Mouse (Mus musculus) hindbrain, embryonic 14.5 days (tissue): ENCODE measurements around the gene 6820408C15Rik. TPM values are rescaled to one million over a fixed set of nuclear protein-coding genes. Genes with fewer than 3 reads are reported as not detected.

Source experiments
- ATAC-seq: fragments of 200-750 bp; cut with Nextera tagmentation; 2 replicates; pipeline ENCODE4 v1.8.0; 2017; ENCODE audit warnings: moderate number of reproducible peaks, mild to moderate bottlenecking, moderate TSS enrichment, moderate library complexity; ENCODE audit not compliant: low FRiP score
- DNase-seq: peaks from one replicate; pipeline ENCODE4 v3.0.0-alpha.2; 2015; ENCODE audit warnings: low spot score
- H3K27ac ChIP-seq: fragments of 300-500 bp; sonication (generic); 2 replicates; pipeline ENCODE4 v1.5.1; 2014; ENCODE audit warnings: mild to moderate bottlenecking, moderate library complexity
- H3K27me3 ChIP-seq: fragments of 300-500 bp; sonication (generic); 2 replicates; pipeline ENCODE4 v1.6.1; 2014; ENCODE audit warnings: mild to moderate bottlenecking, low read length, mixed read lengths; ENCODE audit not compliant: control insufficient read depth, insufficient read depth
- H3K36me3 ChIP-seq: fragments of 300-500 bp; sonication (generic); replicated peaks from 2 replicates; pipeline ENCODE4 v1.6.1; 2014; ENCODE audit not compliant: control insufficient read depth, insufficient read depth
- H3K4me1 ChIP-seq: fragments of 300-500 bp; sonication (generic); replicated peaks from 2 replicates; pipeline ENCODE4 v1.6.1; 2014; ENCODE audit warnings: antibody characterized with exemption, low read length, mixed read lengths; ENCODE audit not compliant: control insufficient read depth, insufficient read depth
- H3K4me2 ChIP-seq: fragments of 300-500 bp; sonication (generic); replicated peaks from 2 replicates; pipeline ENCODE4 v1.6.1; 2014; ENCODE audit warnings: mild to moderate bottlenecking, moderate library complexity
- H3K4me3 ChIP-seq: fragments of 300-500 bp; sonication (generic); replicated peaks from 2 replicates; pipeline ENCODE4 v1.5.1; 2014; ENCODE audit warnings: mild to moderate bottlenecking, low read length
- H3K9ac ChIP-seq: fragments of 300-500 bp; sonication (generic); 2 replicates; pipeline ENCODE4 v1.6.1; 2014
- H3K9me3 ChIP-seq: fragments of 300-500 bp; sonication (generic); 2 replicates; pipeline ENCODE4 v1.6.1; 2016; ENCODE audit warnings: low read length; ENCODE audit not compliant: control insufficient read depth
- WGBS: fragments of 180-500 bp; shearing (Covaris S2); extraction: QIAGEN DNeasy Blood & Tissue Kit; methylation state at CpG from one replicate; pipeline ENCODE4 v1.1.7; 2014; 5-methylcytosine and 5-hydroxymethylcytosine counted together
- polyA plus RNA-seq: library from polyadenylated mRNA; unstranded; fragments of >200 nt; fragmentation: Nextera tagmentation; extraction: Ambion mirVana; gene quantifications from 2 replicates; pipeline ENCODE4 v1.2.1, GENCODE M21; 2014

The 6820408C15Rik gene
- 2.5 and 3.8 TPM in 2 replicates for polyA plus RNA-seq

DNA sequence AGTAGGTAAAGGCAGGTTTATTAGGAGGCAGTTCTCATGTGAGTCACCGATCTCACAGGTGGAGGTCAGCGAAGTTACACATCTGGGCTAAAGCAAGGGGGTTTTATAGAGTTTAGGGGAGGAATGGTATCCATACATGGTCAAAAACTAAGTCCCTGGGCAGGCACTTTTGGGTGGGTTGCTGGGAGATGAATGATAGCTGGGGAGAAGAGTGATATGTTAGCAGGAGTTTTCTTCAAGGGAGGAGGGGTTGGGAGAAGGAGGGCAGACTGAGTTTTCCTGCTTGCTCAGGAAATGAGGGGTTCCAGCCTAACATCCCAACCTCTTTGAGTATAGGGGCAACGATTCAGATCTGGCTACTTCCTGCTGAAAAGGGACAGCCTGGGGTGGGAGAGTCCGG is at the start of gene 6820408C15Rik:
6820408C15Rik (plus strand) TSS at position 301 of the 400 bp plus-strand sequence.
- Histone ChIP-seq H3K36me3 (no peaks in the 10 kb centered on the region), H3K4me2 (peak within 1 kb of the TSS; percentile 98), H3K4me3 (peak within 1 kb of the TSS; percentile 90), H3K27ac (peak within 1 kb of the TSS; percentile 92), H3K27me3 (no peaks in the 10 kb centered on the region), H3K9ac (peak within 1 kb of the TSS; percentile 86), H3K4me1 (peaks cover 31% of the 10 kb centered on the region), H3K9me3 (peaks cover 4% of the 10 kb centered on the region; the same call in 1 of the 2 replicates)
- WGBS, result 35% methylated on average over 4 of the region's 4 CpGs
- ATAC-seq, result no peak
- DNase-seq, result no peak

- ATAC-seq (no peak), DNase-seq (no peak)
- H3K27ac ChIP-seq, result no peak overlapping the region
- no peak overlapping the region for H3K4me3 ChIP-seq
- no peaks in the 10 kb centered on the region for H3K36me3 ChIP-seq
- H3K9ac ChIP-seq, result no peak overlapping the region
- H3K4me2 ChIP-seq, result no peak overlapping the region
- 95% methylated on average over 5 of the region's 5 CpGs for WGBS
- no peaks in the 10 kb centered on the region for H3K27me3 ChIP-seq
- no peaks in the 10 kb centered on the region for H3K9me3 ChIP-seq
- H3K4me1 ChIP-seq, result no peaks in the 10 kb centered on the region
Measured at GRCm38 (mm10) chr2:152367917-152368316, 47.5 kb upstream of the 6820408C15Rik start.

DNA sequence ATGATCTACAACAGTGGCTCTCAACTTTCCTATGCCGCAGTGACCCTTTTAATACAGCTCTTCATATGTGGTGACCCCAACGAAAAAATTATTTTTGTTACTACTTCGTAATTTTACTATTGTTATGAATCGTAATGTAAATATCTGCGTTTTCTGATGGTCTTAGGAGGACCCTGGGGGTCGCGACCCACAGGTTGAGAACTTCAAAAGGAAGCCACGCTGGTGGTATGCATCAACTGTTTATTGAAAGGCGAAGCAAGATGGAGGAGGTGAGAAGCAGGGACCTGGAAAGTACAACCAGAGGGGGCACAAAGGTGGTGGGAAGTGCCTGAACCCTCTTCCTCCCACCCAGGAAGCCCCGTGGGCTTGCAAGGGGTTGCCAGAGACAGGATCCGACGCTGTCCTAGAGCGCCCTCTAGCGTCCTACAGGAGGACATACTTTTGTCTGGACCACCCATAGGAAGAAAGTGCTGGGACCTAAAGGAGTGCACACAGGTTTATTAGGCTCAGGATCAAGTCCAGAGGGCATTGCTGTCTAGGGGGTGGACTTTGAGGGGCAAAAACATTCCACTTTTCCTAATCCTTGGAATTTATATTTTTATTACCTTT is 46.8 kb upstream of the 6820408C15Rik start:
- Histone ChIP-seq H3K27ac (no peak overlapping the region), H3K4me2 (no peak overlapping the region), H3K9me3 (no peaks in the 10 kb centered on the region), H3K9ac (no peak overlapping the region), H3K4me1 (no peaks in the 10 kb centered on the region), H3K27me3 (no peaks in the 10 kb centered on the region), H3K36me3 (no peaks in the 10 kb centered on the region), H3K4me3 (no peak overlapping the region)
- DNase-seq, result peak; percentile 73
- ATAC-seq, result peak; percentile 32; the same call in 1 of the 2 replicates
- WGBS, result 29% methylated on average over 14 of the region's 14 CpGs

GRCm38 (mm10) chr2:152372104-152372503 is 43.3 kb upstream of the 6820408C15Rik start:
- Histone ChIP-seq H3K4me1 (peaks cover 19% of the 10 kb centered on the region), H3K4me2 (no peak overlapping the region), H3K9ac (no peak overlapping the region), H3K27ac (no peak overlapping the region), H3K4me3 (no peak overlapping the region), H3K27me3 (no peaks in the 10 kb centered on the region), H3K36me3 (no peaks in the 10 kb centered on the region), H3K9me3 (no peaks in the 10 kb centered on the region)
- DNase-seq, result no peak
- no peak for ATAC-seq
- WGBS, result 83% methylated on average over 7 of the region's 7 CpGs

DNA sequence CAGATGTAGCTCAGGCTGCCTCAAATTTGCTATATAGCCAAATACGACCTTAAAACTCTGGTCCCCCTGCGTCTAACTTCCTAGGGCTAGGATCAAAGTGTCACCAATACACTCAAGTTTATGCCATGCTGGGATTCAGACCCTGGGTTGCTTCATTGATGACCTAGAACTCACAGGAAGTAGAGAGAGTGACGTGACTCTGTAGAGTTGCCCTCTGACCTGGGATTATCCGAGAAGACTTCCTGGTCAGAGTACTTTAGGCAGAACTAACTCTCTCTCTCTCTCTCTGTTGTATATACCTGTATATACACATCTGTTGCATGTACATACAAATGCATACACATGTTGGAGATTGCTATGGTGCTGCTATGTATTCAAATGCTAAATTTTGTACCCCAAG is 42.7 kb upstream of the 6820408C15Rik start:
- no peak overlapping the region for H3K4me3 ChIP-seq
- no peaks in the 10 kb centered on the region for H3K36me3 ChIP-seq
- no peak for DNase-seq
- H3K27ac ChIP-seq, result no peak overlapping the region
- no peak for ATAC-seq
- no peaks in the 10 kb centered on the region for H3K27me3 ChIP-seq
- H3K9ac ChIP-seq, result no peak overlapping the region
- no peaks in the 10 kb centered on the region for H3K9me3 ChIP-seq
- WGBS, result 69% methylated on average over 4 of the region's 4 CpGs
- H3K4me1 ChIP-seq, result peaks cover 19% of the 10 kb centered on the region
- no peak overlapping the region for H3K4me2 ChIP-seq

GRCm38 (mm10) chr2:152373547-152373946 is 41.8 kb upstream of the 6820408C15Rik start:
- Histone ChIP-seq H3K27me3 (no peaks in the 10 kb centered on the region), H3K9me3 (no peaks in the 10 kb centered on the region), H3K27ac (no peak overlapping the region), H3K4me1 (peaks cover 19% of the 10 kb centered on the region), H3K9ac (no peak overlapping the region), H3K4me3 (no peak overlapping the region), H3K4me2 (no peak overlapping the region), H3K36me3 (no peaks in the 10 kb centered on the region)
- DNase-seq, result no peak
- 80% methylated on average over 9 of the region's 9 CpGs for WGBS
- no peak for ATAC-seq

DNA sequence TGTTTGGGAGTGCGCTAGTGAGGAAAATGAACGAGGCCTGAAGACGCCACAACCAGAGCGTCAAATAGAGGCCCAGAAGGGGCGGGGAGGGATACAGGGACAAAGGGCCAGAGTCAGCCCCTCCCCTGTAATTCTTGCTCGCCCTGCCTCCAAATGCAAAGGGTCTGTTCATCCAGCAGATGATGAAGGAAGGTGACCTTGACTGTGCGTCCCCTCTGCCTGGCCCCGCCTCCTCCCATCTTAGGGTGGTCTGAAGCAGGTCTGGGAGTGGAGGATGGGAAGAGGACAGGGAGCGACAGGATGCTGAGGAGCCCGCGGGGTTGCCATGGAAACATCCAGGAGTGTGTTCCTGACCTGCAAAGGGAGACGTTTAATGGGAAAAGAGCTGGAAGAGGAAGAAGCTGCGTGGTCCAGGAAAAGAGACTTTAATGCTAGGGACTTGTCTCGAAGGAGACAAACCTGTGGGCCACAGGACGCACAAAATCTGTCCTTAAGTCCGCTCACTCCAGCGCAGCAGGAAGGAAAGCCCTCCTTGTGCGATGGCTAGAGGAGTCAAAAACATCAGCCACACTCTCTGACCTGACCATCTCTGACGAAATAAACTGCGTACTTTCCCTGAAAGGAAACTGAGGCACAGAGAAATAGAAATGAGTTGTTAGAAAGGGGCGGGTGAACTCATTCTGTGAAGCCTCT is 39.6 kb upstream of the 6820408C15Rik start:
- 2% methylated on average over 21 of the region's 21 CpGs for WGBS
- H3K4me3 ChIP-seq, result peak overlapping the region; percentile 37
- H3K9ac ChIP-seq, result peak overlapping the region; percentile 61
- peak overlapping the region; percentile 94 for H3K27ac ChIP-seq
- no peaks in the 10 kb centered on the region for H3K36me3 ChIP-seq
- ATAC-seq (peak; percentile 92), DNase-seq (peak; percentile 73)
- H3K9me3 ChIP-seq, result no peaks in the 10 kb centered on the region
- no peaks in the 10 kb centered on the region for H3K27me3 ChIP-seq
- peak overlapping the region; percentile 70 for H3K4me2 ChIP-seq
- H3K4me1 ChIP-seq, result peaks cover 19% of the 10 kb centered on the region

DNA sequence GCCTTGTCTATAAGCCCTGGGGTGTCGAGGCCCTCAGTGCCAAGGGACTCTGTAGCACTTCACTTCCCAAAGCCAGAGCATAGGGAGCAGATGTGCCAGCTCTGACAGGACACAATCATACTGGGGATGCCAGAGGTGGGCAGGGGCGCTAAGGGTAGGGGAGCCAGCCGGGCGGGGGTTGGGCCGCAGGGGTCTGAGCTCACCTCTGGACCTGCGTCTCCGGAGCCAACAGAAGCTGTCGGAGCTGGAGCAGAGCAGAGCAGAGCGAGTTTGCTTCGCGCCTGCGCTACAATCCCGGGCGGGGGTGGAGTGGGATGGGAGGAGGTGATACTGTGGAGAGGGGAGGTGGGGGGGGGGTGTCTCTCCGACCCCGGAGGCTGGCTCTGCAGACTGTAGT is 39.0 kb upstream of the 6820408C15Rik start, which contains the start of gene Nrsn2:
Nrsn2 (minus strand) TSS at position 294 of the 397 bp plus-strand sequence.
- DNase-seq, result peak; percentile 57
- Histone ChIP-seq H3K4me2 (peak within 1 kb of the TSS; percentile 70), H3K9me3 (no peaks in the 10 kb centered on the region), H3K36me3 (no peaks in the 10 kb centered on the region), H3K4me1 (peaks cover 19% of the 10 kb centered on the region), H3K4me3 (peak within 1 kb of the TSS; percentile 37), H3K27me3 (no peaks in the 10 kb centered on the region), H3K9ac (peak within 1 kb of the TSS; percentile 61), H3K27ac (peak within 1 kb of the TSS; percentile 94)
- peak; percentile 85 for ATAC-seq
- 2% methylated on average over 16 of the region's 16 CpGs for WGBS

GRCm38 (mm10) chr2:152384191-152384590 is 31.2 kb upstream of the 6820408C15Rik start:
- no peaks in the 10 kb centered on the region for H3K9me3 ChIP-seq
- 87% methylated on average over 4 of the region's 4 CpGs for WGBS
- H3K4me3 ChIP-seq, result no peak overlapping the region
- H3K27ac ChIP-seq, result no peak overlapping the region
- H3K36me3 ChIP-seq, result no peaks in the 10 kb centered on the region
- no peak overlapping the region for H3K4me2 ChIP-seq
- no peak for DNase-seq
- H3K27me3 ChIP-seq, result no peaks in the 10 kb centered on the region
- no peaks in the 10 kb centered on the region for H3K4me1 ChIP-seq
- no peak for ATAC-seq
- H3K9ac ChIP-seq, result no peak overlapping the region
